In the genomic region with DNA sequence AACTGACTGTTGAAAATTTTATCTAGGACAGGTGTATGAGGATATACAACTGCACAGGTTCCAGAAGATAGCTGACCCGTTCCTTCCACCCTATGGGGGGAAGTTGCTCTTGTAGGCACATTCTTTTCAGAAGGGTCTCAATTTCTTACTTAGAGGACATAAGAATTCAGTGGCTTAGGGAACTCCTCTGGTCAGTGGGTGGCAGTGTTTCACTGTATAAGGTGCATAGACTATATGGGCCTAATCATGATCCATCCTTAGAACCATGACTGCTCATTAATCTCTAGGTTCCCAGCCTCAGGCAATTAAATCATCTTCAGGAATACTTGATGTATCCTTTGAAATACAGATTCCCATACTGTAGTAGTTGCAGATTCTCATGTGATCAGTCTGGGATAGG, we compare ENCODE assay signal across 7 mouse cellular contexts. TPM values are rescaled to one million over a fixed set of nuclear protein-coding genes. Genes with fewer than 3 reads are reported as not detected.
DNase-seq lines count a peak whose midpoint lies in the region; ATAC-seq and TF ChIP-seq lines count a peak whose summit lies in the region.

No protein-coding gene starts in this region.

- no peak overlapping the region for H3K4me2 ChIP-seq in intestine, embryonic 14.5 days (ENCODE audit: low read length)

- peak; percentile 28 for DNase-seq in kidney, adult 2 months
- no peak for DNase-seq in kidney, adult 11 months
- peak; percentile 53 for DNase-seq in intestine, embryonic 14.5 days (ENCODE audit: low spot score)
- DNase-seq in lung, postnatal 10 days, result peak; percentile 48
- DNase-seq in thymus, postnatal 25 days, result peak; percentile 34

- no peak for TF ChIP-seq CTCF in kidney, adult 2 months (conservative IDR thresholded peaks at IDR 0.05; ENCODE audit: insufficient read depth, insufficient read length, low read depth, low read length)

- H3K36me3 ChIP-seq in kidney, adult 2 months (ENCODE audit: control insufficient read depth, insufficient read depth, low read length), result no peaks in the 10 kb centered on the region
- no peaks in the 10 kb centered on the region for H3K36me3 ChIP-seq in intestine, embryonic 14.5 days (ENCODE audit: control insufficient read depth, insufficient read depth, low read length)

- no peak overlapping the region for H3K9ac ChIP-seq in intestine, embryonic 14.5 days (ENCODE audit: low read length)

- TF ChIP-seq POLR2A in kidney, adult 2 months (IDR thresholded peaks at IDR 0.05; ENCODE audit: low read depth, low read length), result no peak

- peak; percentile 54 for ATAC-seq in CD4-positive, CD25-positive, alpha-beta regulatory T cell, adult 4 months
- ATAC-seq in activated CD4-positive, CD25-positive, alpha-beta regulatory T cell, adult 4 months, result peak; percentile 45
- peak; percentile 55 for ATAC-seq in intestine, embryonic 14.5 days (replicated peaks; ENCODE audit: low FRiP score, low TSS enrichment, low read depth)

- no peaks in the 10 kb centered on the region for H3K27me3 ChIP-seq in kidney, adult 2 months (replicated peaks; ENCODE audit: control insufficient read depth, insufficient read depth, low read length)
- H3K27me3 ChIP-seq in intestine, embryonic 14.5 days (replicated peaks; ENCODE audit: control insufficient read depth, insufficient read depth, low read length), result no peaks in the 10 kb centered on the region

- WGBS in kidney, adult 2 months, result 48% methylated on average over 1 of the region's 1 CpGs
- 41% methylated on average over 1 of the region's 1 CpGs for WGBS in intestine, embryonic 14.5 days

- no peak overlapping the region for H3K27ac ChIP-seq in kidney, adult 2 months (ENCODE audit: insufficient read depth, low read depth, low read length)
- no peak overlapping the region for H3K27ac ChIP-seq in intestine, embryonic 14.5 days (ENCODE audit: low read depth)

- no peak overlapping the region for H3K4me3 ChIP-seq in kidney, adult 2 months (ENCODE audit: insufficient read depth, low read depth, low read length)
- H3K4me3 ChIP-seq in intestine, embryonic 14.5 days (ENCODE audit: low read depth, low read length), result no peak overlapping the region

- no peaks in the 10 kb centered on the region for H3K4me1 ChIP-seq in kidney, adult 2 months (ENCODE audit: control insufficient read depth, insufficient read depth, low read length)
- no peaks in the 10 kb centered on the region for H3K4me1 ChIP-seq in intestine, embryonic 14.5 days (replicated peaks; ENCODE audit: control insufficient read depth, insufficient read depth, low read length)

- H3K9me3 ChIP-seq in intestine, embryonic 14.5 days (ENCODE audit: control insufficient read depth, low read length), result no peaks in the 10 kb centered on the region

RNA-seq across cellular contexts. Expression of a gene that starts 5.5 kb away (rescaled TPM):
- 0.27 TPM in 1 of 2 replicates, not detected in the other for polyA plus RNA-seq in kidney, adult 2 months (2012; rRNA removed)
- polyA plus RNA-seq in CD4-positive, CD25-positive, alpha-beta regulatory T cell, adult 4 months (2017; shearing (Covaris generic)), result 100 to 1,000 TPM; 590 to 617 TPM
- polyA plus RNA-seq in activated CD4-positive, CD25-positive, alpha-beta regulatory T cell, adult 4 months (2017; shearing (Covaris generic)), result 100 to 1,000 TPM; 666 to 670 TPM
- polyA plus RNA-seq in intestine, embryonic 14.5 days (2014; fragmentation: Nextera tagmentation; extraction: Ambion mirVana), result 0.56 TPM in 1 of 2 replicates, not detected in the other

Comparison
In these comparisons a context has a peak if more than half of its experiments do, and no peak if none do; other contexts are left out.
1. RNA of a gene that starts 5.5 kb away (polyA plus RNA-seq): 666 to 670 TPM in activated CD4-positive, CD25-positive, alpha-beta regulatory T cell, adult 4 months and 590 to 617 TPM in CD4-positive, CD25-positive, alpha-beta regulatory T cell, adult 4 months; 0.27 TPM in kidney, adult 2 months and 0.56 TPM in intestine, embryonic 14.5 days; every median in the first group is over 100 times any median in the second.
2. Peak in every context shown above with its lines, with median percentiles within 50 percentile points of each other: ATAC-seq.